ENCODE assay signal across 8 mouse cellular contexts in genomic region chr1:38987080-38987864, GRCm38 (mm10). TPM values are rescaled to one million over a fixed set of nuclear protein-coding genes. Genes with fewer than 3 reads are reported as not detected.
DNase-seq lines count a peak whose midpoint lies in the region; ATAC-seq and TF ChIP-seq lines count a peak whose summit lies in the region.

No protein-coding gene starts in this region.

- DNase-seq in 3T3-L1 (ENCODE audit: low read depth, low spot score): peak; percentile 98
- peak; percentile 94 to 98 for DNase-seq in adrenal gland, postnatal 4 days (ENCODE audit: low spot score in 2 of 2)
- DNase-seq in embryonic facial prominence, embryonic 14.5 days (ENCODE audit: low spot score): peak; percentile 98
- DNase-seq in heart, adult 2 months: peak; percentile 98 to 99
- DNase-seq in kidney, adult 8-10 months: peak; percentile 99
- DNase-seq in spleen, postnatal 10 days (ENCODE audit: low spot score in 2 of 2): peak; percentile 91 to 92

- H3K79me2 ChIP-seq in heart, adult 2 months (replicated peaks; ENCODE audit: control insufficient read depth, insufficient read depth, low read length): no peaks in the 10 kb centered on the region

- H3K4me1 ChIP-seq in embryonic facial prominence, embryonic 14.5 days (ENCODE audit: control insufficient read depth, insufficient read depth, low read length): peaks cover 9% of the 10 kb centered on the region
- H3K4me1 ChIP-seq in heart, adult 2 months (ENCODE audit: control insufficient read depth, insufficient read depth, low read length): peaks cover 8% of the 10 kb centered on the region
- peaks cover 21% of the 10 kb centered on the region for H3K4me1 ChIP-seq in limb, embryonic 13.5 days
- H3K4me1 ChIP-seq in midbrain, embryonic 16.5 days (ENCODE audit: control insufficient read depth, insufficient read depth, low read length): peaks cover 14% of the 10 kb centered on the region

- no peaks in the 10 kb centered on the region for H3K9me3 ChIP-seq in embryonic facial prominence, embryonic 14.5 days (ENCODE audit: control insufficient read depth, low read length)
- H3K9me3 ChIP-seq in limb, embryonic 13.5 days: no peaks in the 10 kb centered on the region
- H3K9me3 ChIP-seq in midbrain, embryonic 16.5 days (replicated peaks; ENCODE audit: control insufficient read depth, low read length, poor library complexity, severe bottlenecking): no peaks in the 10 kb centered on the region

- ATAC-seq in embryonic facial prominence, embryonic 14.5 days (ENCODE audit: low read depth): peak; percentile 98
- ATAC-seq in limb, embryonic 13.5 days (ENCODE audit: low FRiP score, low read depth): peak; percentile 97
- peak; percentile 99 for ATAC-seq in midbrain, embryonic 16.5 days

- TF ChIP-seq EP300 in heart, adult 2 months (IDR thresholded peaks at IDR 0.05; ENCODE audit: insufficient read depth, low read depth, low read length): 0 out of 2 replicates have a peak, but pooled peaks have one; percentile 50

- TF ChIP-seq POLR2A in heart, adult 2 months (IDR thresholded peaks at IDR 0.05; ENCODE audit: insufficient read depth, low read depth, low read length): peak; percentile 81

- H3K36me3 ChIP-seq in embryonic facial prominence, embryonic 14.5 days (ENCODE audit: control insufficient read depth, insufficient read depth, low read length): peaks cover 14% of the 10 kb centered on the region; the same call in 1 of the 2 replicates
- H3K36me3 ChIP-seq in heart, adult 2 months (ENCODE audit: control insufficient read depth, insufficient read depth, low read length): no peaks in the 10 kb centered on the region
- H3K36me3 ChIP-seq in limb, embryonic 13.5 days: peaks cover 16% of the 10 kb centered on the region
- H3K36me3 ChIP-seq in midbrain, embryonic 16.5 days (ENCODE audit: control insufficient read depth, insufficient read depth, low read length): 0 out of 2 replicates have a peak, but pooled peaks cover 3% of the 10 kb centered on the region

- H3K4me3 ChIP-seq in embryonic facial prominence, embryonic 14.5 days (ENCODE audit: low read depth, low read length): peak overlapping the region; percentile 81
- peak overlapping the region; percentile 86 for H3K4me3 ChIP-seq in heart, adult 2 months
- H3K4me3 ChIP-seq in limb, embryonic 13.5 days: peak overlapping the region; percentile 80
- H3K4me3 ChIP-seq in midbrain, embryonic 16.5 days (ENCODE audit: low read depth, low read length): peak overlapping the region; percentile 86

- TF ChIP-seq CTCF in heart, adult 2 months (IDR thresholded peaks at IDR 0.05): no peak

- 6% methylated on average over 35 of the region's 38 CpGs for WGBS in embryonic facial prominence, embryonic 14.5 days
- 6% methylated on average over 38 of the region's 38 CpGs for WGBS in heart, adult 2 months
- WGBS in limb, embryonic 13.5 days: 4% methylated on average over 38 of the region's 38 CpGs
- WGBS in midbrain, embryonic 16.5 days: 6% methylated on average over 37 of the region's 38 CpGs

- peak overlapping the region; percentile 84 for H3K9ac ChIP-seq in embryonic facial prominence, embryonic 14.5 days (ENCODE audit: low read depth, low read length)
- peak overlapping the region; percentile 87 for H3K9ac ChIP-seq in heart, adult 2 months (ENCODE audit: low read depth, low read length)
- H3K9ac ChIP-seq in limb, embryonic 13.5 days: peak overlapping the region; percentile 80
- peak overlapping the region; percentile 89 for H3K9ac ChIP-seq in midbrain, embryonic 16.5 days (ENCODE audit: low read depth, low read length)

- intact Hi-C loops in heart, adult 2 months (cut with DNase I): loop anchor here (2.0 to 5.0 kb wide), 2 partner anchors 492 to 545 kb away; partner anchors contain the start of genes Cnot11 and Tbc1d8

- peak overlapping the region; percentile 79 for H3K27ac ChIP-seq in embryonic facial prominence, embryonic 14.5 days (replicated peaks; ENCODE audit: low read depth, low read length)
- H3K27ac ChIP-seq in heart, adult 2 months: peak overlapping the region; percentile 93
- H3K27ac ChIP-seq in limb, embryonic 13.5 days: peak overlapping the region; percentile 89
- H3K27ac ChIP-seq in midbrain, embryonic 16.5 days (ENCODE audit: low read length): peak overlapping the region; percentile 81

- H3K27me3 ChIP-seq in embryonic facial prominence, embryonic 14.5 days (replicated peaks; ENCODE audit: control insufficient read depth, insufficient read depth, low read length): no peaks in the 10 kb centered on the region
- H3K27me3 ChIP-seq in heart, adult 2 months (ENCODE audit: control insufficient read depth, insufficient read depth, low read length): no peaks in the 10 kb centered on the region
- H3K27me3 ChIP-seq in limb, embryonic 13.5 days: no peaks in the 10 kb centered on the region
- no peaks in the 10 kb centered on the region for H3K27me3 ChIP-seq in midbrain, embryonic 16.5 days (ENCODE audit: control insufficient read depth, insufficient read depth, low read depth, low read length)

- H3K4me2 ChIP-seq in embryonic facial prominence, embryonic 14.5 days (ENCODE audit: low read depth, low read length): peak overlapping the region; percentile 79
- peak overlapping the region; percentile 82 for H3K4me2 ChIP-seq in limb, embryonic 13.5 days (replicated peaks)
- peak overlapping the region; percentile 66 for H3K4me2 ChIP-seq in midbrain, embryonic 16.5 days (ENCODE audit: low read length)

RNA-seq across cellular contexts. Expression of gene Pdcl3, which starts 1.9 kb away (rescaled TPM):
- total RNA-seq in adrenal gland, postnatal 4 days (2021): 10 to 100 TPM; 73.4 to 79.3 TPM
- 147 and 149 TPM in 2 replicates for polyA plus RNA-seq in embryonic facial prominence, embryonic 14.5 days (2014; fragmentation: Nextera tagmentation; extraction: Ambion mirVana)
- 10 to 100 TPM; 68.3 to 78.3 TPM for total RNA-seq in heart, adult 2 months (2021)
- polyA plus RNA-seq in heart, adult 2 months (2012; rRNA removed): 33.4 and 49.2 TPM in 2 replicates
- 165 and 170 TPM in 2 replicates for polyA plus RNA-seq in limb, embryonic 13.5 days (2015; fragmentation: Nextera tagmentation; extraction: Ambion mirVana)
- 158 and 163 TPM in 2 replicates for polyA plus RNA-seq in midbrain, embryonic 16.5 days (2015; fragmentation: Nextera tagmentation; extraction: Ambion mirVana)

RNA-seq across cellular contexts. Expression of gene Nms, which starts 48.3 kb away (rescaled TPM):
- not detected for total RNA-seq in adrenal gland, postnatal 4 days (2021)
- not detected in 2 replicates for polyA plus RNA-seq in embryonic facial prominence, embryonic 14.5 days (2014; fragmentation: Nextera tagmentation; extraction: Ambion mirVana)
- total RNA-seq in heart, adult 2 months (2021): not detected
- polyA plus RNA-seq in heart, adult 2 months (2012; rRNA removed): not detected in 2 replicates
- not detected in 2 replicates for polyA plus RNA-seq in limb, embryonic 13.5 days (2015; fragmentation: Nextera tagmentation; extraction: Ambion mirVana)
- polyA plus RNA-seq in midbrain, embryonic 16.5 days (2015; fragmentation: Nextera tagmentation; extraction: Ambion mirVana): 0.25 and 0.29 TPM in 2 replicates

Comparison
In these comparisons a context has a peak if more than half of its experiments do, and no peak if none do; other contexts are left out.
1. Peak in every context shown above with its lines: DNase-seq, ATAC-seq, H3K4me3 ChIP-seq and H3K27ac ChIP-seq.